In genomic region chr10:97567489-97568135, GRCm38 (mm10) we compare ENCODE assay signal across 9 mouse cellular contexts. TPM values are rescaled to one million over a fixed set of nuclear protein-coding genes. Genes with fewer than 3 reads are reported as not detected.
A peak's percentile ranks its signal among the peaks of the same experiment; 100 is the strongest.
DNase-seq lines count a peak whose midpoint lies in the region; ATAC-seq and TF ChIP-seq lines count a peak whose summit lies in the region.
"Had no signal": no experiment of that assay in that cellular context is flagged by ENCODE, and none has a peak within 500 bp of the region (broad histone marks: within the 10 kb centered on the region; RNA-seq: fewer than 3 reads in every experiment).

No protein-coding gene starts in this region.

- no peak for TF ChIP-seq EP300 in lung, postnatal 0 days (IDR thresholded peaks at IDR 0.05)

- no peaks in the 10 kb centered on the region for H3K9me3 ChIP-seq in lung, postnatal 0 days (ENCODE audit: low read length)
- H3K9me3 ChIP-seq in embryonic facial prominence, embryonic 10.5 days: no peaks in the 10 kb centered on the region

- no peak overlapping the region for H3K4me2 ChIP-seq in lung, postnatal 0 days (replicated peaks; ENCODE audit: low read depth, low read length)

- H3K36me3 ChIP-seq in lung, postnatal 0 days (ENCODE audit: insufficient read depth, low read length): no peaks in the 10 kb centered on the region
- H3K36me3 ChIP-seq in embryonic facial prominence, embryonic 10.5 days (replicated peaks): peaks cover 7% of the 10 kb centered on the region; the same call in 1 of the 2 replicates
- no peaks in the 10 kb centered on the region for H3K36me3 ChIP-seq in splenic B cell, adult 2 months (ENCODE audit: control insufficient read depth, insufficient read depth, low read length, poor library complexity, severe bottlenecking)

- no peaks in the 10 kb centered on the region for H3K4me1 ChIP-seq in lung, postnatal 0 days (ENCODE audit: insufficient read depth, low read depth, low read length)
- peaks cover 16% of the 10 kb centered on the region for H3K4me1 ChIP-seq in embryonic facial prominence, embryonic 10.5 days

- no peak overlapping the region for H3K4me3 ChIP-seq in lung, postnatal 0 days (ENCODE audit: low read depth, low read length)
- no peak overlapping the region for H3K4me3 ChIP-seq in embryonic facial prominence, embryonic 10.5 days

- ATAC-seq in lung, postnatal 0 days: no peak

- peak; percentile 16 to 42 for DNase-seq in adrenal gland, adult 18-20 months (ENCODE audit: low spot score in 2 of 2)
- DNase-seq in adrenal gland, postnatal 14 days: no peak
- DNase-seq in lung, postnatal 0 days (ENCODE audit: low spot score): no peak
- no peak for DNase-seq in lung, adult 18-20 months
- DNase-seq in embryonic facial prominence, embryonic 10.5 days (ENCODE audit: low spot score): peak; percentile 35
- DNase-seq in splenic B cell, adult 2 months (ENCODE audit: low read depth, low spot score): peak; percentile 1
- DNase-seq in layer of hippocampus, adult 9-10 months (ENCODE audit: low spot score): no peak
- no peak for DNase-seq in frontal cortex, postnatal 36 days (ENCODE audit: low spot score in 2 of 2)

- H3K9ac ChIP-seq in lung, postnatal 0 days (replicated peaks; ENCODE audit: low read depth): no peak overlapping the region
- H3K9ac ChIP-seq: liver, embryonic 14.5 days had no signal

- no peak overlapping the region for H3K27ac ChIP-seq in lung, postnatal 0 days (ENCODE audit: low read length)
- no peak overlapping the region for H3K27ac ChIP-seq in embryonic facial prominence, embryonic 10.5 days (replicated peaks)
- H3K27ac ChIP-seq: liver, embryonic 14.5 days had no signal

- WGBS in lung, postnatal 0 days: 70% methylated on average over 8 of the region's 8 CpGs
- 47% methylated on average over 8 of the region's 8 CpGs for WGBS in embryonic facial prominence, embryonic 10.5 days

- no peaks in the 10 kb centered on the region for H3K27me3 ChIP-seq in lung, postnatal 0 days (replicated peaks; ENCODE audit: insufficient read depth, low read length)
- H3K27me3 ChIP-seq in embryonic facial prominence, embryonic 10.5 days (replicated peaks; ENCODE audit: low read depth, poor library complexity, severe bottlenecking): no peaks in the 10 kb centered on the region
- no peaks in the 10 kb centered on the region for H3K27me3 ChIP-seq in splenic B cell, adult 2 months (ENCODE audit: control insufficient read depth, insufficient read depth, low read length, poor library complexity, severe bottlenecking)

- TF ChIP-seq CTCF in lung, postnatal 0 days (IDR thresholded peaks at IDR 0.05): peak; percentile 32

RNA-seq across cellular contexts. Expression of gene Lum, which starts 2.7 kb away (rescaled TPM):
- total RNA-seq in adrenal gland, adult 18-20 months (2021): 10 to 100 TPM; 14.5 to 22.7 TPM
- 23.8 and 24.7 TPM in 2 replicates for total RNA-seq in adrenal gland, postnatal 14 days (2021)
- polyA plus RNA-seq in lung, postnatal 0 days (2015; fragmentation: Nextera tagmentation; extraction: Ambion mirVana): 2.8 and 3.4 TPM in 2 replicates
- 18.8 and 33.3 TPM in 2 replicates for polyA plus RNA-seq in embryonic facial prominence, embryonic 10.5 days (2016; fragmentation: Nextera tagmentation; extraction: Ambion mirVana)

RNA-seq across cellular contexts. Expression of gene Kera, which starts 39.1 kb away (rescaled TPM):
- total RNA-seq in adrenal gland, adult 18-20 months (2021): not detected
- 0.15 TPM in 1 of 2 replicates, not detected in the other for total RNA-seq in adrenal gland, postnatal 14 days (2021)
- not detected in 2 replicates for polyA plus RNA-seq in lung, postnatal 0 days (2015; fragmentation: Nextera tagmentation; extraction: Ambion mirVana)
- 0.20 and 0.34 TPM in 2 replicates for polyA plus RNA-seq in embryonic facial prominence, embryonic 10.5 days (2016; fragmentation: Nextera tagmentation; extraction: Ambion mirVana)
- polyA plus RNA-seq: liver, embryonic 14.5 days had no signal

Comparison
In these comparisons a context has a peak if more than half of its experiments do, and no peak if none do; other contexts are left out.
1. DNase-seq: peak in adrenal gland, adult 18-20 months (2 of 2), embryonic facial prominence, embryonic 10.5 days (single experiment) and splenic B cell, adult 2 months (single experiment); none in adrenal gland, postnatal 14 days (single experiment), lung, postnatal 0 days (single experiment), lung, adult 18-20 months (0 of 2), layer of hippocampus, adult 9-10 months (single experiment) and frontal cortex, postnatal 36 days (0 of 2).